Mouse (Mus musculus): ENCODE measurements around the gene Arcn1. TPM values are rescaled to one million over a fixed set of nuclear protein-coding genes. Genes with fewer than 3 reads are reported as not detected.

Arcn1 gene
- polyA plus RNA-seq, 1 experiment from 2014 or later, result 113 TPM

DNA sequence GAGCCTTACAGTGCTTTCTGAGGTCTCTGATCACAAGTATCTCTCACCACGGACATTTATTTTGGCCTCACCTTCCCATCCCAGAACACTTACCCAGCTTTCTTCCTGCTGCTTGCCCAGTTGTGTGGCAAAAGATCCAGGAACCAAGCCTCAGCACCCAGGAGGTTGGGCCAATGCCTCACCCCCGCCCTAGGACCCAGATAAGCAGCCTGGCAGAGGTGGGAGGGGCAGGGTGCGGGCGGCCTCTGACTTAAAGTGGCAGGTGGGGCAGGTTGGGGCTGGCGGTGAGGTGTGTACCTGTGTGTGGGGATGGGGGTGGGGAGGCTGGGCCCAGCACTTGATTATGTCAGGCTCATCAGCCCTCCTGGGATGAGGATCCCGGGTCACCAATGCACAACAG is 54.6 kb downstream of the Arcn1 start:
- H3K27ac ChIP-seq (ENCODE audit: low read depth, low read length), result no peak overlapping the region
- 58% methylated on average over 6 of the region's 6 CpGs for WGBS
- H3K27me3 ChIP-seq (replicated peaks; ENCODE audit: control insufficient read depth, insufficient read depth, low read length), result no peaks in the 10 kb centered on the region
- no peaks in the 10 kb centered on the region; the same call in 1 of the 2 replicates for H3K4me1 ChIP-seq (replicated peaks; ENCODE audit: control insufficient read depth, insufficient read depth, low read length)
- no peak overlapping the region for H3K4me3 ChIP-seq (ENCODE audit: low read depth, low read length)
- no peak overlapping the region for H3K9ac ChIP-seq (ENCODE audit: low read depth, low read length)
- peaks cover 28% of the 10 kb centered on the region for H3K36me3 ChIP-seq (ENCODE audit: control insufficient read depth, insufficient read depth)
- ATAC-seq, result peak; percentile 54
- no peaks in the 10 kb centered on the region for H3K9me3 ChIP-seq (ENCODE audit: control insufficient read depth)
- no peak for TF ChIP-seq CTCF (IDR thresholded peaks at IDR 0.05; ENCODE audit: low read depth)
- no peak overlapping the region; the same call in 1 of the 2 replicates for H3K4me2 ChIP-seq (replicated peaks; ENCODE audit: low read depth)

- Histone ChIP-seq H3K9me3 (ENCODE audit: control insufficient read depth) (no peaks in the 10 kb centered on the region), H3K4me2 (replicated peaks; ENCODE audit: low read depth) (no peak overlapping the region), H3K4me3 (ENCODE audit: low read depth, low read length) (no peak overlapping the region), H3K4me1 (replicated peaks; ENCODE audit: control insufficient read depth, insufficient read depth, low read length) (no peaks in the 10 kb centered on the region; the same call in 1 of the 2 replicates), H3K27me3 (replicated peaks; ENCODE audit: control insufficient read depth, insufficient read depth, low read length) (no peaks in the 10 kb centered on the region; the same call in 1 of the 2 replicates), H3K9ac (ENCODE audit: low read depth, low read length) (no peak overlapping the region), H3K36me3 (ENCODE audit: control insufficient read depth, insufficient read depth) (peaks cover 28% of the 10 kb centered on the region), H3K27ac (ENCODE audit: low read depth, low read length) (peak overlapping the region; percentile 54)
- ATAC-seq, result no peak
- 55% methylated on average over 17 of the region's 17 CpGs for WGBS
- no peak for TF ChIP-seq CTCF (IDR thresholded peaks at IDR 0.05; ENCODE audit: low read depth)
These were observed 56.0 kb downstream of the Arcn1 start for GRCm38 (mm10) chr9:44711602-44712001.

- no peak overlapping the region for H3K27ac ChIP-seq (ENCODE audit: low read depth, low read length)
- H3K4me2 ChIP-seq (replicated peaks; ENCODE audit: low read depth), result no peak overlapping the region
- H3K9me3 ChIP-seq (ENCODE audit: control insufficient read depth), result no peaks in the 10 kb centered on the region
- peaks cover 17% of the 10 kb centered on the region; the same call in 1 of the 2 replicates for H3K36me3 ChIP-seq (ENCODE audit: control insufficient read depth, insufficient read depth)
- no peak for ATAC-seq
- no peak for TF ChIP-seq CTCF (IDR thresholded peaks at IDR 0.05; ENCODE audit: low read depth)
- WGBS, result 83% methylated on average over 5 of the region's 5 CpGs
- no peaks in the 10 kb centered on the region; the same call in 1 of the 2 replicates for H3K27me3 ChIP-seq (replicated peaks; ENCODE audit: control insufficient read depth, insufficient read depth, low read length)
- H3K4me3 ChIP-seq (ENCODE audit: low read depth, low read length), result no peak overlapping the region
- H3K9ac ChIP-seq (ENCODE audit: low read depth, low read length), result no peak overlapping the region
- no peaks in the 10 kb centered on the region; the same call in 1 of the 2 replicates for H3K4me1 ChIP-seq (replicated peaks; ENCODE audit: control insufficient read depth, insufficient read depth, low read length)
These were observed 57.4 kb downstream of the Arcn1 start for GRCm38 (mm10) chr9:44710213-44710612.

GRCm38 (mm10) chr9:44709600-44709999 is 58.0 kb downstream of the Arcn1 start:
- H3K9ac ChIP-seq (ENCODE audit: low read depth, low read length), result no peak overlapping the region
- TF ChIP-seq CTCF (IDR thresholded peaks at IDR 0.05; ENCODE audit: low read depth), result peak; percentile 74
- no peak overlapping the region for H3K4me3 ChIP-seq (ENCODE audit: low read depth, low read length)
- H3K27ac ChIP-seq (ENCODE audit: low read depth, low read length), result no peak overlapping the region
- H3K4me1 ChIP-seq (replicated peaks; ENCODE audit: control insufficient read depth, insufficient read depth, low read length), result no peaks in the 10 kb centered on the region; the same call in 1 of the 2 replicates
- peaks cover 13% of the 10 kb centered on the region; the same call in 1 of the 2 replicates for H3K36me3 ChIP-seq (ENCODE audit: control insufficient read depth, insufficient read depth)
- WGBS, result 64% methylated on average over 2 of the region's 2 CpGs
- no peak for ATAC-seq
- no peak overlapping the region for H3K4me2 ChIP-seq (replicated peaks; ENCODE audit: low read depth)
- H3K27me3 ChIP-seq (replicated peaks; ENCODE audit: control insufficient read depth, insufficient read depth, low read length), result no peaks in the 10 kb centered on the region; the same call in 1 of the 2 replicates
- no peaks in the 10 kb centered on the region for H3K9me3 ChIP-seq (ENCODE audit: control insufficient read depth)

DNA sequence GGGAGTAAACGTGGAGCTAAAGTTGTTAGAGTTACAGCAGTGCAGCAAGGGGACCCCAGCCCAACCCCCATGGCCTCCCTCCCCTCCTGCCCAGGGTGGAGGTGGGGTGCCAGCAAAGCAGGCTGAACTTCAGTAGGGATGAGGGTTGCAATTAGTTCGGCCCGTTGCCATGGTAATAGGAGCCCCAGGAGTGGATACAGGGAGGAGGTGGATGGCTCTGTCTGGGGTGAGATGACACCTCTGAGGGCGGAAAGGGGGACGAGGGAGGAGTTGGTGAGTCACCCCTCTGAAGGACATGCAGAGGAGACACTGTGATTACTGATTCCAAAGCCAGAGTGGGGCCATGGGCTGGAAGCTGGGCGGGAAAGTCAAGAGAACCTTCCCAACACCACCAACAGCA is 58.7 kb downstream of the Arcn1 start:
- TF ChIP-seq CTCF (IDR thresholded peaks at IDR 0.05; ENCODE audit: low read depth), result no peak
- Histone ChIP-seq H3K4me1 (replicated peaks; ENCODE audit: control insufficient read depth, insufficient read depth, low read length) (no peaks in the 10 kb centered on the region; the same call in 1 of the 2 replicates), H3K27me3 (replicated peaks; ENCODE audit: control insufficient read depth, insufficient read depth, low read length) (no peaks in the 10 kb centered on the region; the same call in 1 of the 2 replicates), H3K27ac (ENCODE audit: low read depth, low read length) (no peak overlapping the region), H3K4me3 (ENCODE audit: low read depth, low read length) (peak overlapping the region; percentile 41), H3K4me2 (replicated peaks; ENCODE audit: low read depth) (peak overlapping the region; percentile 82), H3K9me3 (ENCODE audit: control insufficient read depth) (no peaks in the 10 kb centered on the region), H3K9ac (ENCODE audit: low read depth, low read length) (no peak overlapping the region), H3K36me3 (ENCODE audit: control insufficient read depth, insufficient read depth) (peaks cover 16% of the 10 kb centered on the region; the same call in 1 of the 2 replicates)
- ATAC-seq, result no peak
- 39% methylated on average over 6 of the region's 6 CpGs for WGBS

GRCm38 (mm10) chr9:44708429-44708765 is 59.2 kb downstream of the Arcn1 start:
- no peak overlapping the region for H3K27ac ChIP-seq (ENCODE audit: low read depth, low read length)
- H3K4me1 ChIP-seq (replicated peaks; ENCODE audit: control insufficient read depth, insufficient read depth, low read length), result no peaks in the 10 kb centered on the region; the same call in 1 of the 2 replicates
- no peaks in the 10 kb centered on the region for H3K9me3 ChIP-seq (ENCODE audit: control insufficient read depth)
- peak overlapping the region; percentile 18; the same call in 1 of the 2 replicates for H3K9ac ChIP-seq (ENCODE audit: low read depth, low read length)
- peak; percentile 64 for ATAC-seq
- WGBS, result 2% methylated on average over 23 of the region's 24 CpGs
- peaks cover 17% of the 10 kb centered on the region; the same call in 1 of the 2 replicates for H3K36me3 ChIP-seq (ENCODE audit: control insufficient read depth, insufficient read depth)
- TF ChIP-seq CTCF (IDR thresholded peaks at IDR 0.05; ENCODE audit: low read depth), result peak; percentile 66
- H3K4me3 ChIP-seq (ENCODE audit: low read depth, low read length), result peak overlapping the region; percentile 41
- no peaks in the 10 kb centered on the region; the same call in 1 of the 2 replicates for H3K27me3 ChIP-seq (replicated peaks; ENCODE audit: control insufficient read depth, insufficient read depth, low read length)
- peak overlapping the region; percentile 82 for H3K4me2 ChIP-seq (replicated peaks; ENCODE audit: low read depth)
